Mouse (Mus musculus): ENCODE results near the gene Dok5. TPM values are rescaled to one million over a fixed set of nuclear protein-coding genes. Genes with fewer than 3 reads are reported as not detected.

Dok5 gene
- polyA plus RNA-seq, 1 experiment from 2014 or later = 0.95 TPM

GRCm38 (mm10) chr2:170712658-170713285, 18.8 kb upstream of the Dok5 start:
- H3K9ac ChIP-seq (ENCODE audit: low read length) = no peak overlapping the region
- H3K4me1 ChIP-seq (ENCODE audit: control insufficient read depth, insufficient read depth, low read length) = no peaks in the 10 kb centered on the region
- no peaks in the 10 kb centered on the region for H3K36me3 ChIP-seq (ENCODE audit: control insufficient read depth, insufficient read depth, low read length)
- H3K4me3 ChIP-seq (ENCODE audit: low read depth, low read length) = no peak overlapping the region
- ATAC-seq (ENCODE audit: insufficient number of reproducible peaks, low FRiP score, low TSS enrichment, low read depth) (no peak), DNase-seq (ENCODE audit: low spot score) (no peak)
- no peak overlapping the region for H3K27ac ChIP-seq (replicated peaks; ENCODE audit: low read depth, low read length)
- no peaks in the 10 kb centered on the region for H3K9me3 ChIP-seq (ENCODE audit: control insufficient read depth, low read length)
- WGBS = 73% methylated on average over 11 of the region's 11 CpGs
- no peaks in the 10 kb centered on the region for H3K27me3 ChIP-seq (ENCODE audit: control insufficient read depth, insufficient read depth, low read length)
- no peak overlapping the region for H3K4me2 ChIP-seq (ENCODE audit: low read depth, severe bottlenecking)

DNA sequence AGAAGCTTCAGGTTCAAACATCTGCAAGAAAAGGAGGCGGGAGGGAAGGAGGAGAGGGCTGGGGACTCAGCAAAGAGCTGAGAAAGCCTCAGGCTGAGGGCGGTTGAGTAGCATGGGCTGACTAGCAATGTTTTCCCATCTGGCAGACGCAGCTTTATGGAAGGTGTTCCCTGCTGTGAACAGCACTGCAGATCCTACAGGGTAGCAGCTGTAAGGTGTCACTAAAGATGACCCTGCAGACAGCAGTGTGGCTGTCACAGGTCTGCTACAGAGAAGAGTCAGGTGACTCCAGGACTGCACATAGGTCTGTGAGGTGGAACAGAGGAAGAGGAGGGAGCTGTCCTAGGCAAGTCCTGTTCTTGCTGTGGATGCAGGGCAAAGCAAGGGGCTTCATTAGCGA, 11.2 kb upstream of the Dok5 start:
- no peak for DNase-seq (ENCODE audit: low spot score)
- H3K9me3 ChIP-seq (ENCODE audit: control insufficient read depth, low read length) = no peaks in the 10 kb centered on the region
- H3K4me1 ChIP-seq (ENCODE audit: control insufficient read depth, insufficient read depth, low read length) = no peaks in the 10 kb centered on the region
- H3K27me3 ChIP-seq (ENCODE audit: control insufficient read depth, insufficient read depth, low read length) = no peaks in the 10 kb centered on the region
- H3K4me2 ChIP-seq (ENCODE audit: low read depth, severe bottlenecking) = no peak overlapping the region
- 30% methylated on average over 4 of the region's 4 CpGs for WGBS
- no peak overlapping the region for H3K27ac ChIP-seq (replicated peaks; ENCODE audit: low read depth, low read length)
- ATAC-seq (ENCODE audit: insufficient number of reproducible peaks, low FRiP score, low TSS enrichment, low read depth) = no peak
- no peak overlapping the region for H3K9ac ChIP-seq (ENCODE audit: low read length)
- H3K4me3 ChIP-seq (ENCODE audit: low read depth, low read length) = no peak overlapping the region
- no peaks in the 10 kb centered on the region for H3K36me3 ChIP-seq (ENCODE audit: control insufficient read depth, insufficient read depth, low read length)

DNA sequence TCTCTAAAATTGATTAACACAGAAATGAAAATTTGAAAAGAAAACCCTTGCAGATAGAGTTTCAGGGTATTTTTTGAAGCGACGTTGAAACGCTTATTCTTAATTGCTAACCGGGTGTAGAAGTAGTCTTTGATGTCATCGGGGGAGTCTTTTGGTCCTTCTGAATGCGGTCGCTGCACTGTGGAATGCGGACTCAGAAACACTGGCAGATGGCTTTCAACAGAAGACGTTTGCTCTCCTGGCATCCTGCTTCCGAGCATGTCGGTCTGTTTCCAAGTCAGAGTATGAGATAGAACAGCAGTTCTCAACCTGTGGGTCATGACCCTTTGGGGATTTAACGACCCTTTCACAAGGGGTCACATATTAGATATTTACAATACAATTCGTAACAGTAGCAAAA, 7.5 kb upstream of the Dok5 start:
- H3K9me3 ChIP-seq (ENCODE audit: control insufficient read depth, low read length) = no peaks in the 10 kb centered on the region
- no peak overlapping the region for H3K27ac ChIP-seq (replicated peaks; ENCODE audit: low read depth, low read length)
- H3K4me3 ChIP-seq (ENCODE audit: low read depth, low read length) = no peak overlapping the region
- H3K9ac ChIP-seq (ENCODE audit: low read length) = no peak overlapping the region
- no peak overlapping the region for H3K4me2 ChIP-seq (ENCODE audit: low read depth, severe bottlenecking)
- ATAC-seq (ENCODE audit: insufficient number of reproducible peaks, low FRiP score, low TSS enrichment, low read depth) = no peak
- WGBS = 55% methylated on average over 13 of the region's 13 CpGs
- no peaks in the 10 kb centered on the region for H3K27me3 ChIP-seq (ENCODE audit: control insufficient read depth, insufficient read depth, low read length)
- no peak for DNase-seq (ENCODE audit: low spot score)
- no peaks in the 10 kb centered on the region for H3K4me1 ChIP-seq (ENCODE audit: control insufficient read depth, insufficient read depth, low read length)
- H3K36me3 ChIP-seq (ENCODE audit: control insufficient read depth, insufficient read depth, low read length) = no peaks in the 10 kb centered on the region

DNA sequence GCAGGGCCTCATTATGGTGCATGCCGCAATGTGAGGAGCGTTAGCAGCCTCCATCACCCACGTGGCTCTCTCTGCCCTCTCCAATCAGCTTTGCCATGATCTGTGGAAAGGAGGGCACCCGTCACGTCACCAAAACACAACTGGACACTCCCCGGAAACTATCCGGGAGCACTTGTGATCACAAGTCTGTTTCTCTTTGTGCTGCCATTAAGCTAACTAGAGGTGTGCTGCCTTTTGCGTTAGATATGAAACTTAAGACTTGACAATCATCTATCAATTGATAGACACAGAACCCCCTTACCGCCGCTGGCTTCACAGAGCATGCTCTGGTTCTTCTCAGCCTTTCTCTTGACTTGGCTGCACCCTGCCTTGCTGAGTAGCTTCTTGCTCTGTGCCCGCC, 6.9 kb upstream of the Dok5 start:
- no peak for ATAC-seq (ENCODE audit: insufficient number of reproducible peaks, low FRiP score, low TSS enrichment, low read depth)
- Histone ChIP-seq H3K27me3 (ENCODE audit: control insufficient read depth, insufficient read depth, low read length) (no peaks in the 10 kb centered on the region), H3K27ac (replicated peaks; ENCODE audit: low read depth, low read length) (no peak overlapping the region), H3K9me3 (ENCODE audit: control insufficient read depth, low read length) (no peaks in the 10 kb centered on the region), H3K4me2 (ENCODE audit: low read depth, severe bottlenecking) (no peak overlapping the region), H3K36me3 (ENCODE audit: control insufficient read depth, insufficient read depth, low read length) (no peaks in the 10 kb centered on the region), H3K4me3 (ENCODE audit: low read depth, low read length) (no peak overlapping the region), H3K9ac (ENCODE audit: low read length) (no peak overlapping the region), H3K4me1 (ENCODE audit: control insufficient read depth, insufficient read depth, low read length) (no peaks in the 10 kb centered on the region)
- no peak for DNase-seq (ENCODE audit: low spot score)
- 76% methylated on average over 11 of the region's 11 CpGs for WGBS

DNA sequence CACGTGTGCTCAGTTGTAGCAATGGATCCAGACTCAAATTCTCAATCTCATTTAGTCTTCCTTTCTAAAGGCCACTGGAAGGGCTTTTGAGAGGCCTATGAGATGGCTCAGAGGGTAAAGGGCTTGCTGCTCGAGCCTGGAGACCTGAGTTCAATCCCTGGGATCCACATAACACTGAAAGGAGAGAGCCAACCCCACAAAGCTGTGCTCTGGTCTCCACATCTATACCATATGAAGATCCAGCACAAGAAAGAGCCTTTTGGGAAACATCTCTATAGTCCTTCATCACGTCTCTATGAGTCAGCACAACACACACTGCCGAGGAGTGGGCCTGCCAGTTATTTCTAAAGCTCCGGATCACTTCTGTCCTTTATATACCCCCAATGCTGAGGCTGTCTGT, 5.8 kb upstream of the Dok5 start:
- ATAC-seq (ENCODE audit: insufficient number of reproducible peaks, low FRiP score, low TSS enrichment, low read depth) (no peak), DNase-seq (ENCODE audit: low spot score) (no peak)
- no peak overlapping the region for H3K27ac ChIP-seq (replicated peaks; ENCODE audit: low read depth, low read length)
- H3K4me3 ChIP-seq (ENCODE audit: low read depth, low read length) = no peak overlapping the region
- no peaks in the 10 kb centered on the region for H3K36me3 ChIP-seq (ENCODE audit: control insufficient read depth, insufficient read depth, low read length)
- no peak overlapping the region for H3K9ac ChIP-seq (ENCODE audit: low read length)
- H3K27me3 ChIP-seq (ENCODE audit: control insufficient read depth, insufficient read depth, low read length) = no peaks in the 10 kb centered on the region
- H3K9me3 ChIP-seq (ENCODE audit: control insufficient read depth, low read length) = no peaks in the 10 kb centered on the region
- 87% methylated on average over 5 of the region's 5 CpGs for WGBS
- H3K4me2 ChIP-seq (ENCODE audit: low read depth, severe bottlenecking) = no peak overlapping the region
- no peaks in the 10 kb centered on the region for H3K4me1 ChIP-seq (ENCODE audit: control insufficient read depth, insufficient read depth, low read length)

GRCm38 (mm10) chr2:170726996-170727710, 4.5 kb upstream of the Dok5 start:
- no peak overlapping the region for H3K4me3 ChIP-seq (ENCODE audit: low read depth, low read length)
- ATAC-seq (ENCODE audit: insufficient number of reproducible peaks, low FRiP score, low TSS enrichment, low read depth) (no peak), DNase-seq (ENCODE audit: low spot score) (no peak)
- H3K36me3 ChIP-seq (ENCODE audit: control insufficient read depth, insufficient read depth, low read length) = no peaks in the 10 kb centered on the region
- peaks cover 11% of the 10 kb centered on the region for H3K27me3 ChIP-seq (ENCODE audit: control insufficient read depth, insufficient read depth, low read length)
- H3K9me3 ChIP-seq (ENCODE audit: control insufficient read depth, low read length) = no peaks in the 10 kb centered on the region
- H3K9ac ChIP-seq (ENCODE audit: low read length) = no peak overlapping the region
- H3K4me2 ChIP-seq (ENCODE audit: low read depth, severe bottlenecking) = no peak overlapping the region
- H3K4me1 ChIP-seq (ENCODE audit: control insufficient read depth, insufficient read depth, low read length) = no peaks in the 10 kb centered on the region
- H3K27ac ChIP-seq (replicated peaks; ENCODE audit: low read depth, low read length) = no peak overlapping the region
- WGBS = 50% methylated on average over 6 of the region's 6 CpGs

DNA sequence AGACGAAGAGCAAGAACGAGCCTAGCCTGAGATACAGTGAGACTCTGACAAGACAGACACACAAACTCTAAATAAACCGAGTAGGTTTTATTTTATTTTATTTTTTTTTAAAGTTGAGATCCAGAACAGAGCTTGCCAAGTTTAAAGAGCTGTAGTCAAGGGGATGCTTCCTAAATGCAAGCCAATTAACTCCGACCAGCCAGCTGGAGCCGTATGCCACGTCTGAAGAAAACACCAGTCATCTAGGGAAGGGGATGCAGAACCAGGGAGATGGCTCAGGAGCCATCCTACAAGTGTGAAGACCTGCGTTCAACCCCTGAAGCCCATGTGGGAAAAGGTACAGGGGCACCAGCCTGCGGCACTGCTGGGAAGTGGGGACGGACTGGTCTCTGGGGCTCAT, 2.7 kb upstream of the Dok5 start:
- Histone ChIP-seq H3K27me3 (ENCODE audit: control insufficient read depth, insufficient read depth, low read length) (peaks cover 15% of the 10 kb centered on the region), H3K36me3 (ENCODE audit: control insufficient read depth, insufficient read depth, low read length) (no peaks in the 10 kb centered on the region), H3K9ac (ENCODE audit: low read length) (no peak overlapping the region), H3K4me3 (ENCODE audit: low read depth, low read length) (no peak overlapping the region), H3K4me2 (ENCODE audit: low read depth, severe bottlenecking) (no peak overlapping the region), H3K27ac (replicated peaks; ENCODE audit: low read depth, low read length) (no peak overlapping the region), H3K4me1 (ENCODE audit: control insufficient read depth, insufficient read depth, low read length) (no peaks in the 10 kb centered on the region), H3K9me3 (ENCODE audit: control insufficient read depth, low read length) (no peaks in the 10 kb centered on the region)
- DNase-seq (ENCODE audit: low spot score) (no peak), ATAC-seq (ENCODE audit: insufficient number of reproducible peaks, low FRiP score, low TSS enrichment, low read depth) (no peak)
- 86% methylated on average over 9 of the region's 9 CpGs for WGBS

DNA sequence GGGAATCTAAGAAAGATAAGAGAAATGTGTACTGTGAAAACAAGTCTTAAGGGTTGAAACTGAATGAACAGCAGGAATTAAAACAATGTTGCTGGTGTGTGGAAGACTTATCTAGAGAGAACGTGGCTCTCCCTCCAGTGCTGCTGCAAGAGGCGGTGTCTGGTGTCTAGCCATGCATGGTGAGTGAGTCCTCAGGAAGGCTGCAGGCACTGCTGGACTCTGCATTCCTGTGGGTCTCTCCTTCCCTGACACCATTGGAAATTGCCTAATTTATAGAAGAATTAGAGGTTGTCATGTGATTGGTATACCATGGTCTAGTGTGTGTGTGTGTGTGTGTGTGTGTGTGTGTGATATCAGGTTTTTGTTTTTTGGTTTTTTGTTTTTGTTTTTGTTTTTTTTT, 1.9 kb upstream of the Dok5 start:
- no peak overlapping the region for H3K9ac ChIP-seq (ENCODE audit: low read length)
- no peak for DNase-seq (ENCODE audit: low spot score)
- H3K4me1 ChIP-seq (ENCODE audit: control insufficient read depth, insufficient read depth, low read length) = no peaks in the 10 kb centered on the region
- H3K36me3 ChIP-seq (ENCODE audit: control insufficient read depth, insufficient read depth, low read length) = no peaks in the 10 kb centered on the region
- H3K27ac ChIP-seq (replicated peaks; ENCODE audit: low read depth, low read length) = no peak overlapping the region
- no peak for ATAC-seq (ENCODE audit: insufficient number of reproducible peaks, low FRiP score, low TSS enrichment, low read depth)
- H3K4me3 ChIP-seq (ENCODE audit: low read depth, low read length) = no peak overlapping the region
- no peaks in the 10 kb centered on the region for H3K9me3 ChIP-seq (ENCODE audit: control insufficient read depth, low read length)
- 68% methylated on average over 2 of the region's 2 CpGs for WGBS
- H3K4me2 ChIP-seq (ENCODE audit: low read depth, severe bottlenecking) = no peak overlapping the region
- peaks cover 15% of the 10 kb centered on the region for H3K27me3 ChIP-seq (ENCODE audit: control insufficient read depth, insufficient read depth, low read length)

DNA sequence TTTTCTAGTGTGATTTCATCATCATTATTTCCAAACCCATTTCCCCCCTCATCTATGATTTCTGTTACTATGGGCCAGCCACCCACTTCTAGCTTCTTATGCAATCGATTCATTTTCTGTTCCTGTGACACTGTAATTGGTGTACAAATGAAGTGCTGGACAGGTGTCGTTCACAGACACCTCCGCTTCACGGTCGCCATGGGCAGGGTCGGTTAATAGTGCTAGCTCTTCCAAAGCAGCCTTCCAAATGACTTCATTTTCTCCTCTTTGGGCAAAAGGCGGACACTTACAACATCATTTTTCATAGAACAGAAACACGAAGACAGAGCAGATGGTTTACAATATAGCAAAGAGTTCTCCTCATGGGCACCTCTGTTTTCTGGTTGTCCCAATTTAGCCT, 1.5 kb upstream of the Dok5 start:
- Histone ChIP-seq H3K9ac (ENCODE audit: low read length) (no peak overlapping the region), H3K4me3 (ENCODE audit: low read depth, low read length) (no peak overlapping the region), H3K27me3 (ENCODE audit: control insufficient read depth, insufficient read depth, low read length) (peaks cover 15% of the 10 kb centered on the region), H3K4me1 (ENCODE audit: control insufficient read depth, insufficient read depth, low read length) (no peaks in the 10 kb centered on the region), H3K4me2 (ENCODE audit: low read depth, severe bottlenecking) (no peak overlapping the region), H3K9me3 (ENCODE audit: control insufficient read depth, low read length) (no peaks in the 10 kb centered on the region), H3K27ac (replicated peaks; ENCODE audit: low read depth, low read length) (no peak overlapping the region), H3K36me3 (ENCODE audit: control insufficient read depth, insufficient read depth, low read length) (no peaks in the 10 kb centered on the region)
- ATAC-seq (ENCODE audit: insufficient number of reproducible peaks, low FRiP score, low TSS enrichment, low read depth) = no peak
- WGBS = 94% methylated on average over 8 of the region's 8 CpGs
- no peak for DNase-seq (ENCODE audit: low spot score)
